Mouse (Mus musculus): ENCODE measurements around the gene Fbxo47. TPM values are rescaled to one million over a fixed set of nuclear protein-coding genes. Genes with fewer than 3 reads are reported as not detected.
A peak's percentile ranks its signal among the peaks of the same experiment; 100 is the strongest.

The Fbxo47 gene
- polyA plus RNA-seq, 1 experiment from 2014 or later, result 0.26 TPM

GRCm38 (mm10) chr11:97813746-97814515, 70.0 kb downstream of the Fbxo47 start:
- H3K4me2 ChIP-seq (ENCODE audit: low read depth, low read length), result no peak overlapping the region
- H3K9ac ChIP-seq (ENCODE audit: low read depth, low read length), result no peak overlapping the region
- no peak for ATAC-seq
- H3K27me3 ChIP-seq (replicated peaks; ENCODE audit: control insufficient read depth, insufficient read depth, low read length), result no peaks in the 10 kb centered on the region
- H3K4me3 ChIP-seq (ENCODE audit: low read length), result no peak overlapping the region
- H3K36me3 ChIP-seq (ENCODE audit: control insufficient read depth, insufficient read depth, low read length), result peaks cover 6% of the 10 kb centered on the region
- no peaks in the 10 kb centered on the region for H3K9me3 ChIP-seq (ENCODE audit: control insufficient read depth, low read length)
- peaks cover 86% of the 10 kb centered on the region for H3K4me1 ChIP-seq (ENCODE audit: control insufficient read depth, insufficient read depth, low read length)
- peak overlapping the region; percentile 89 for H3K27ac ChIP-seq (ENCODE audit: low read length)
- 66% methylated on average over 17 of the region's 17 CpGs for WGBS

- WGBS, result 28% methylated on average over 7 of the region's 7 CpGs
- H3K36me3 ChIP-seq (ENCODE audit: control insufficient read depth, insufficient read depth, low read length), result peaks cover 6% of the 10 kb centered on the region
- H3K9ac ChIP-seq (ENCODE audit: low read depth, low read length), result peak overlapping the region; percentile 59; the same call in 1 of the 2 replicates
- peak; percentile 41 for ATAC-seq
- no peaks in the 10 kb centered on the region for H3K27me3 ChIP-seq (replicated peaks; ENCODE audit: control insufficient read depth, insufficient read depth, low read length)
- peak overlapping the region; percentile 89 for H3K27ac ChIP-seq (ENCODE audit: low read length)
- H3K4me1 ChIP-seq (ENCODE audit: control insufficient read depth, insufficient read depth, low read length), result peaks cover 86% of the 10 kb centered on the region
- no peak overlapping the region for H3K4me2 ChIP-seq (ENCODE audit: low read depth, low read length)
- no peaks in the 10 kb centered on the region for H3K9me3 ChIP-seq (ENCODE audit: control insufficient read depth, low read length)
- no peak overlapping the region for H3K4me3 ChIP-seq (ENCODE audit: low read length)
These were observed 70.9 kb downstream of the Fbxo47 start for GRCm38 (mm10) chr11:97813085-97813484.

- ATAC-seq, result no peak
- WGBS, result 36% methylated on average over 3 of the region's 3 CpGs
These were observed 71.4 kb downstream of the Fbxo47 start for GRCm38 (mm10) chr11:97812491-97812921.

GRCm38 (mm10) chr11:97811569-97812362, 72.2 kb downstream of the Fbxo47 start:
- H3K9ac ChIP-seq (ENCODE audit: low read depth, low read length), result peak overlapping the region; percentile 59
- H3K4me2 ChIP-seq (ENCODE audit: low read depth, low read length), result peak overlapping the region; percentile 52
- H3K4me3 ChIP-seq (ENCODE audit: low read length), result peak overlapping the region; percentile 17
- peak overlapping the region; percentile 96 for H3K27ac ChIP-seq (ENCODE audit: low read length)
- peak; percentile 81 for ATAC-seq
- no peaks in the 10 kb centered on the region for H3K9me3 ChIP-seq (ENCODE audit: control insufficient read depth, low read length)
- peaks cover 86% of the 10 kb centered on the region for H3K4me1 ChIP-seq (ENCODE audit: control insufficient read depth, insufficient read depth, low read length)
- peaks cover 6% of the 10 kb centered on the region for H3K36me3 ChIP-seq (ENCODE audit: control insufficient read depth, insufficient read depth, low read length)
- 35% methylated on average over 12 of the region's 13 CpGs for WGBS
- H3K27me3 ChIP-seq (replicated peaks; ENCODE audit: control insufficient read depth, insufficient read depth, low read length), result no peaks in the 10 kb centered on the region

More at GRCm38 (mm10) chr11:97812491-97812921, 71.4 kb downstream of the Fbxo47 start:
- Histone ChIP-seq H3K27me3 (replicated peaks; ENCODE audit: control insufficient read depth, insufficient read depth, low read length) (no peaks in the 10 kb centered on the region), H3K36me3 (ENCODE audit: control insufficient read depth, insufficient read depth, low read length) (peaks cover 6% of the 10 kb centered on the region), H3K4me1 (ENCODE audit: control insufficient read depth, insufficient read depth, low read length) (peaks cover 86% of the 10 kb centered on the region), H3K4me2 (ENCODE audit: low read depth, low read length) (peak overlapping the region; percentile 52), H3K9ac (ENCODE audit: low read depth, low read length) (peak overlapping the region; percentile 59), H3K27ac (ENCODE audit: low read length) (peak overlapping the region; percentile 89), H3K9me3 (ENCODE audit: control insufficient read depth, low read length) (no peaks in the 10 kb centered on the region), H3K4me3 (ENCODE audit: low read length) (peak overlapping the region; percentile 15; the same call in 1 of the 2 replicates)

GRCm38 (mm10) chr11:97810970-97811369, 73.0 kb downstream of the Fbxo47 start:
- H3K36me3 ChIP-seq (ENCODE audit: control insufficient read depth, insufficient read depth, low read length), result peaks cover 6% of the 10 kb centered on the region

GRCm38 (mm10) chr11:97810356-97810755, 73.6 kb downstream of the Fbxo47 start:
- WGBS, result 47% methylated on average over 7 of the region's 7 CpGs
- no peaks in the 10 kb centered on the region for H3K9me3 ChIP-seq (ENCODE audit: control insufficient read depth, low read length)
- peaks cover 3% of the 10 kb centered on the region for H3K36me3 ChIP-seq (ENCODE audit: control insufficient read depth, insufficient read depth, low read length)
- no peak overlapping the region for H3K4me2 ChIP-seq (ENCODE audit: low read depth, low read length)
- peak overlapping the region; percentile 50 for H3K27ac ChIP-seq (ENCODE audit: low read length)
- peaks cover 87% of the 10 kb centered on the region for H3K4me1 ChIP-seq (ENCODE audit: control insufficient read depth, insufficient read depth, low read length)
- no peak for ATAC-seq
- 0 out of 2 replicates have a peak overlapping the region, but pooled peaks have one; percentile 8 for H3K9ac ChIP-seq (ENCODE audit: low read depth, low read length)
- no peak overlapping the region for H3K4me3 ChIP-seq (ENCODE audit: low read length)
- H3K27me3 ChIP-seq (replicated peaks; ENCODE audit: control insufficient read depth, insufficient read depth, low read length), result no peaks in the 10 kb centered on the region

More at GRCm38 (mm10) chr11:97810970-97811369, 73.0 kb downstream of the Fbxo47 start:
- H3K4me3 ChIP-seq (ENCODE audit: low read length), result no peak overlapping the region
- no peaks in the 10 kb centered on the region for H3K9me3 ChIP-seq (ENCODE audit: control insufficient read depth, low read length)
- ATAC-seq, result no peak
- H3K27me3 ChIP-seq (replicated peaks; ENCODE audit: control insufficient read depth, insufficient read depth, low read length), result no peaks in the 10 kb centered on the region
- 48% methylated on average over 3 of the region's 3 CpGs for WGBS
- peak overlapping the region; percentile 52 for H3K4me2 ChIP-seq (ENCODE audit: low read depth, low read length)
- H3K4me1 ChIP-seq (ENCODE audit: control insufficient read depth, insufficient read depth, low read length), result peaks cover 87% of the 10 kb centered on the region
- H3K9ac ChIP-seq (ENCODE audit: low read depth, low read length), result peak overlapping the region; percentile 39; the same call in 1 of the 2 replicates
- peak overlapping the region; percentile 96 for H3K27ac ChIP-seq (ENCODE audit: low read length)

GRCm38 (mm10) chr11:97809235-97810121, 74.5 kb downstream of the Fbxo47 start:
- Histone ChIP-seq H3K9me3 (ENCODE audit: control insufficient read depth, low read length) (no peaks in the 10 kb centered on the region), H3K4me2 (ENCODE audit: low read depth, low read length) (no peak overlapping the region), H3K9ac (ENCODE audit: low read depth, low read length) (peak overlapping the region; percentile 46), H3K27me3 (replicated peaks; ENCODE audit: control insufficient read depth, insufficient read depth, low read length) (no peaks in the 10 kb centered on the region), H3K27ac (ENCODE audit: low read length) (peak overlapping the region; percentile 73), H3K4me3 (ENCODE audit: low read length) (no peak overlapping the region), H3K4me1 (ENCODE audit: control insufficient read depth, insufficient read depth, low read length) (peaks cover 89% of the 10 kb centered on the region), H3K36me3 (ENCODE audit: control insufficient read depth, insufficient read depth, low read length) (peaks cover 3% of the 10 kb centered on the region)
- no peak for ATAC-seq
- WGBS, result 56% methylated on average over 7 of the region's 7 CpGs

GRCm38 (mm10) chr11:97808621-97809234, 75.2 kb downstream of the Fbxo47 start:
- H3K27ac ChIP-seq (ENCODE audit: low read length), result peak overlapping the region; percentile 73
- no peak for ATAC-seq
- H3K36me3 ChIP-seq (ENCODE audit: control insufficient read depth, insufficient read depth, low read length), result peaks cover 3% of the 10 kb centered on the region; the same call in 1 of the 2 replicates
- H3K4me2 ChIP-seq (ENCODE audit: low read depth, low read length), result no peak overlapping the region
- no peaks in the 10 kb centered on the region for H3K9me3 ChIP-seq (ENCODE audit: control insufficient read depth, low read length)
- 31% methylated on average over 5 of the region's 5 CpGs for WGBS
- peaks cover 91% of the 10 kb centered on the region for H3K4me1 ChIP-seq (ENCODE audit: control insufficient read depth, insufficient read depth, low read length)
- peak overlapping the region; percentile 46; the same call in 1 of the 2 replicates for H3K9ac ChIP-seq (ENCODE audit: low read depth, low read length)
- no peak overlapping the region for H3K4me3 ChIP-seq (ENCODE audit: low read length)
- no peaks in the 10 kb centered on the region for H3K27me3 ChIP-seq (replicated peaks; ENCODE audit: control insufficient read depth, insufficient read depth, low read length)
